Mouse (Mus musculus): Measurements from ENCODE around the gene Eif3j1. TPM values are rescaled to one million over a fixed set of nuclear protein-coding genes. Genes with fewer than 3 reads are reported as not detected.
A peak's percentile ranks its signal among the peaks of the same experiment; 100 is the strongest.

The Eif3j1 gene
- polyA plus RNA-seq, 1 experiment from 2014 or later, result 12.4 TPM

DNA sequence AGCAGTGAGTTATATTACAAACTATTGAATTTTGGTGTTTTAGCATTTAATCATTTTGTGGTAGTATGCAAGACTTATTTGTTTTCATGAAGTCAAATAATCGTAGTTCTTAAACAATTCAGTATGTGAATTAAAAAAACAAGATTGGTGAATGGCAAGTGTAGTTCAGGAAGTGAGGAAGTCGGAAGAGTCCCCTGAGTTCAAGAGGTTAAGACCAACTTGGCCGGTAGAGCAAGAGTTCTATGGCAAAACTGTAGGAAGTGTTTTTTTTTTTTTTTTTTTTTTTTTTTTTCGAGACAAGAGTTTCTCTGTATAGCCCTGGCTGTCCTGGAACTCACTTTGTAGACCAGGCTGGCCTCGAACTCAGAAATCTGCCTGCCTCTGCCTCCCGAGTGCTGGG lies 3.6 kb downstream of the Eif3j1 start:
- WGBS, result 87% methylated on average over 5 of the region's 6 CpGs
- ATAC-seq (replicated peaks; ENCODE audit: low FRiP score, low TSS enrichment, low read depth) (no peak), DNase-seq (ENCODE audit: low spot score) (no peak)
- H3K27me3 ChIP-seq (replicated peaks; ENCODE audit: control insufficient read depth, insufficient read depth, low read length), result no peaks in the 10 kb centered on the region
- H3K9ac ChIP-seq (ENCODE audit: low read length), result no peak overlapping the region
- peaks cover 22% of the 10 kb centered on the region for H3K36me3 ChIP-seq (ENCODE audit: control insufficient read depth, insufficient read depth, low read length)
- peaks cover 9% of the 10 kb centered on the region; the same call in 1 of the 2 replicates for H3K4me1 ChIP-seq (replicated peaks; ENCODE audit: control insufficient read depth, insufficient read depth, low read length)
- H3K4me2 ChIP-seq (ENCODE audit: low read length), result no peak overlapping the region
- H3K27ac ChIP-seq (ENCODE audit: low read depth), result no peak overlapping the region
- no peak overlapping the region for H3K4me3 ChIP-seq (ENCODE audit: low read depth, low read length)
- no peaks in the 10 kb centered on the region for H3K9me3 ChIP-seq (ENCODE audit: control insufficient read depth, low read length)

- no peaks in the 10 kb centered on the region for H3K4me1 ChIP-seq (replicated peaks; ENCODE audit: control insufficient read depth, insufficient read depth, low read length)
- no peak overlapping the region for H3K4me2 ChIP-seq (ENCODE audit: low read length)
- H3K9ac ChIP-seq (ENCODE audit: low read length), result no peak overlapping the region
- no peak for ATAC-seq (replicated peaks; ENCODE audit: low FRiP score, low TSS enrichment, low read depth)
- DNase-seq (ENCODE audit: low spot score), result no peak
- no peak overlapping the region for H3K4me3 ChIP-seq (ENCODE audit: low read depth, low read length)
- H3K9me3 ChIP-seq (ENCODE audit: control insufficient read depth, low read length), result no peaks in the 10 kb centered on the region
- 93% methylated on average over 3 of the region's 3 CpGs for WGBS
- peaks cover 30% of the 10 kb centered on the region for H3K36me3 ChIP-seq (ENCODE audit: control insufficient read depth, insufficient read depth, low read length)
- H3K27ac ChIP-seq (ENCODE audit: low read depth), result no peak overlapping the region
- no peaks in the 10 kb centered on the region for H3K27me3 ChIP-seq (replicated peaks; ENCODE audit: control insufficient read depth, insufficient read depth, low read length)
Observed at GRCm38 (mm10) chr2:122036064-122036463, 7.7 kb downstream of the Eif3j1 start.

DNA sequence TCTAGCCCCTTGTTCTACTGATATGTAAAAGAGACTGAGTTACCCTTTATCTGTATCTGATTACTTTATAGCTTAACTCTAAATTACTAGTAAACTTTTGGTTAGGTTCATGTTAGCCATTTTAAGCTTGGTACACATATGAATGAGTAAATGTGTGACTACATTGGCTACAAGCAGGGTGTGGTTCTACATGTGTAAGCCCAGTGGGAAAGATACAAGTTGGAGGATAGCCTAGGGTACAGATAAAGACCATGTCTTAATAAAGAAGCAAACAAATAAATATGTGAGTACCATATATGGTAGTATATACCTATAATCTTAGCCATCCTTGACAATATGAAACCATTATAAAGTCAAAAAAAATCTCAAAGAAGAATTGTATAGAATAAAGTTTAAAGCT lies 15.6 kb downstream of the Eif3j1 start:
- Histone ChIP-seq H3K9me3 (ENCODE audit: control insufficient read depth, low read length) (no peaks in the 10 kb centered on the region), H3K27ac (ENCODE audit: low read depth) (no peak overlapping the region), H3K4me1 (replicated peaks; ENCODE audit: control insufficient read depth, insufficient read depth, low read length) (no peaks in the 10 kb centered on the region), H3K9ac (ENCODE audit: low read length) (no peak overlapping the region), H3K4me2 (ENCODE audit: low read length) (no peak overlapping the region), H3K27me3 (replicated peaks; ENCODE audit: control insufficient read depth, insufficient read depth, low read length) (no peaks in the 10 kb centered on the region), H3K4me3 (ENCODE audit: low read depth, low read length) (no peak overlapping the region), H3K36me3 (ENCODE audit: control insufficient read depth, insufficient read depth, low read length) (peaks cover 52% of the 10 kb centered on the region)
- no peak for ATAC-seq (replicated peaks; ENCODE audit: low FRiP score, low TSS enrichment, low read depth)
- no peak for DNase-seq (ENCODE audit: low spot score)

GRCm38 (mm10) chr2:122059365-122060115 lies 31.2 kb downstream of the Eif3j1 start:
- H3K4me1 ChIP-seq (replicated peaks; ENCODE audit: control insufficient read depth, insufficient read depth, low read length), result no peaks in the 10 kb centered on the region
- no peak overlapping the region for H3K9ac ChIP-seq (ENCODE audit: low read length)
- ATAC-seq (replicated peaks; ENCODE audit: low FRiP score, low TSS enrichment, low read depth), result no peak
- WGBS, result 90% methylated on average over 11 of the region's 11 CpGs
- H3K4me3 ChIP-seq (ENCODE audit: low read depth, low read length), result no peak overlapping the region
- H3K27ac ChIP-seq (ENCODE audit: low read depth), result no peak overlapping the region
- H3K27me3 ChIP-seq (replicated peaks; ENCODE audit: control insufficient read depth, insufficient read depth, low read length), result no peaks in the 10 kb centered on the region
- H3K4me2 ChIP-seq (ENCODE audit: low read length), result no peak overlapping the region
- no peak for DNase-seq (ENCODE audit: low spot score)
- H3K36me3 ChIP-seq (ENCODE audit: control insufficient read depth, insufficient read depth, low read length), result peaks cover 37% of the 10 kb centered on the region
- no peaks in the 10 kb centered on the region for H3K9me3 ChIP-seq (ENCODE audit: control insufficient read depth, low read length)

DNA sequence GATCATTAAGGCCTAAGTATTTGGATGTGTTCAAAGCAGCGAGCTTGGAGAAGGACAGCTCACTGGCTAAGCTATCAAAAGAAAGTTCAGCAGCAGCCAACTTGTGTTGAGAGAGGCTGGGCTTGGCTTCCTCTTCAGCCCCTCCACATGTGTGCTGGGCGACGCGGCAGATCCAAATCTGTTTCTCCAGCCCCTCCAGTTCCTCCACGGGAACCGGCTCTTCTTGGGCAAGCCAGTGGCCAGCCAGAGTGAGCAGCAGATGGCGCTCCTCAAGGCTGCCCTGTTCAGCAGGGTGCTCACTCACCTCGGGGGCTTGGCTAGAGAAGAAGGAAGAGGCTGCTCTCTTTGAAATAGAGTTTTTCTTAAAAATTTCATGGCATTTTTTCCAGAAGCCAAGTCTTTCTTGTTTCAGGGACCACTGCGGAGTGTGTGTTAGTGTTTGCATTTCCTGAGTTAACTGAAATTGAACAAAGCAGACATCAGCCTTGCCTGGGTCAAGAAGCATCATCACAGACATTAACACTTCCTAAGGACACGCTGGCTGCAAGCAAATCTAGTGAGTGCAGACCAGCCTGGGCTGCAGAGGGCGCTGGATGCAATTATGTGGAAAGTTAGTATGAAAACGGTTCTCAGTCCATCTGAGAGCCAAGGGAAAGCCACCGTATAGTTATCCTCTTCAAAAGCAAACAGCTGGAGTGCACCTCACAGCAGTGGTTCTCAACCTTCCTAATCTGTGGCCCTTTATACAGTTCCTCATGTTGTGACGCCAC lies 37.0 kb downstream of the Eif3j1 start:
- Histone ChIP-seq H3K9me3 (ENCODE audit: control insufficient read depth, low read length) (no peaks in the 10 kb centered on the region), H3K4me3 (ENCODE audit: low read depth, low read length) (no peak overlapping the region), H3K36me3 (ENCODE audit: control insufficient read depth, insufficient read depth, low read length) (peaks cover 27% of the 10 kb centered on the region), H3K4me1 (replicated peaks; ENCODE audit: control insufficient read depth, insufficient read depth, low read length) (no peaks in the 10 kb centered on the region), H3K4me2 (ENCODE audit: low read length) (no peak overlapping the region), H3K27me3 (replicated peaks; ENCODE audit: control insufficient read depth, insufficient read depth, low read length) (no peaks in the 10 kb centered on the region), H3K9ac (ENCODE audit: low read length) (no peak overlapping the region), H3K27ac (ENCODE audit: low read depth) (no peak overlapping the region)
- DNase-seq (ENCODE audit: low spot score), result no peak
- 58% methylated on average over 14 of the region's 14 CpGs for WGBS
- no peak for ATAC-seq (replicated peaks; ENCODE audit: low FRiP score, low TSS enrichment, low read depth)

DNA sequence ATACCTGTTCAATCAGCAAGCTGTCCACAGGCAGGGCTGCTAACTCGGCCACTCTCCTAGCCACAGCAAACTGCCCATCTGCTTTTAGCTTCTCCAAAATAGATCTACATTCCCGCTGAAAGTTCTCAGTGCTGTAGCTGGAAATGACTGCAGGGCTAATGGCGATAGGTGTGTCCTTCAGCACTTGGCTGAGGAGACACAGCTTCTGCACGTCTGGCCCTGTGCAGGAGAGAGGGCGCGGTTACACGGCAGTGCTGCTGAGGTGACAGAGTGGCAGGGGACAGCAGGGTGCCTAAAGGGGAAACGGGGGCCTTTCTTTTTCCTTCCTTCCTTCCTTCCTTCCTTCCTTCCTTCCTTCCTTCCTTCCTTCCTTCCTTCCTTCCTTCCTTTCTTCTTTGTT lies 37.9 kb downstream of the Eif3j1 start:
- Histone ChIP-seq H3K9ac (ENCODE audit: low read length) (no peak overlapping the region), H3K27ac (ENCODE audit: low read depth) (no peak overlapping the region), H3K36me3 (ENCODE audit: control insufficient read depth, insufficient read depth, low read length) (peaks cover 34% of the 10 kb centered on the region), H3K27me3 (replicated peaks; ENCODE audit: control insufficient read depth, insufficient read depth, low read length) (no peaks in the 10 kb centered on the region), H3K9me3 (ENCODE audit: control insufficient read depth, low read length) (no peaks in the 10 kb centered on the region), H3K4me2 (ENCODE audit: low read length) (no peak overlapping the region), H3K4me3 (ENCODE audit: low read depth, low read length) (no peak overlapping the region), H3K4me1 (replicated peaks; ENCODE audit: control insufficient read depth, insufficient read depth, low read length) (no peaks in the 10 kb centered on the region)
- no peak for DNase-seq (ENCODE audit: low spot score)
- ATAC-seq (replicated peaks; ENCODE audit: low FRiP score, low TSS enrichment, low read depth), result no peak
- 70% methylated on average over 8 of the region's 8 CpGs for WGBS

- Histone ChIP-seq H3K27me3 (replicated peaks; ENCODE audit: control insufficient read depth, insufficient read depth, low read length) (no peaks in the 10 kb centered on the region), H3K4me1 (replicated peaks; ENCODE audit: control insufficient read depth, insufficient read depth, low read length) (no peaks in the 10 kb centered on the region), H3K9me3 (ENCODE audit: control insufficient read depth, low read length) (no peaks in the 10 kb centered on the region), H3K4me3 (ENCODE audit: low read depth, low read length) (no peak overlapping the region), H3K36me3 (ENCODE audit: control insufficient read depth, insufficient read depth, low read length) (peaks cover 44% of the 10 kb centered on the region), H3K4me2 (ENCODE audit: low read length) (no peak overlapping the region), H3K27ac (ENCODE audit: low read depth) (no peak overlapping the region), H3K9ac (ENCODE audit: low read length) (no peak overlapping the region)
- ATAC-seq (replicated peaks; ENCODE audit: low FRiP score, low TSS enrichment, low read depth) (no peak), DNase-seq (ENCODE audit: low spot score) (no peak)
- WGBS, result 90% methylated on average over 6 of the region's 6 CpGs
Observed at GRCm38 (mm10) chr2:122069144-122069912, 41.0 kb downstream of the Eif3j1 start.

DNA sequence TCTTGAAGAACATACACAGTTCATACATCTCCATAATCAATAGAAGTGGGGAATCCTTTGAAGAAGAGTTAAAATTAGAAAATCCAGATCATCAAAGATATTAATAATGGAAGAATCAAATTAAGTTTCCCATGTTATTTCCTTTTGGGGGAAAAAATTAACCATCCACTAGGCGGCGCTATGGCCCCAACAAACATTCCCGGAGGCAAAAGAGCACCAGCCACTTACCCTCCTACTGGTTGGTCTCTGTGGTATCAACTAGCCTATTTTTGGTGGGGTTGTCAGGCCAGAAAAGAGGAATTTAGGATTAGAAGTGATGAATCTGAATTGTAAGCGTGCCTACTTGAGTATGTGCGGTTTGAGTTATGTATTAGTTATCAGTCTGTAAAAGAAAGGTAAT lies 41.6 kb downstream of the Eif3j1 start:
- no peak overlapping the region for H3K27ac ChIP-seq (ENCODE audit: low read depth)
- H3K9ac ChIP-seq (ENCODE audit: low read length), result no peak overlapping the region
- peaks cover 44% of the 10 kb centered on the region for H3K36me3 ChIP-seq (ENCODE audit: control insufficient read depth, insufficient read depth, low read length)
- no peaks in the 10 kb centered on the region for H3K27me3 ChIP-seq (replicated peaks; ENCODE audit: control insufficient read depth, insufficient read depth, low read length)
- H3K9me3 ChIP-seq (ENCODE audit: control insufficient read depth, low read length), result no peaks in the 10 kb centered on the region
- WGBS, result 38% methylated on average over 5 of the region's 5 CpGs
- ATAC-seq (replicated peaks; ENCODE audit: low FRiP score, low TSS enrichment, low read depth) (no peak), DNase-seq (ENCODE audit: low spot score) (peak; percentile 71)
- no peaks in the 10 kb centered on the region for H3K4me1 ChIP-seq (replicated peaks; ENCODE audit: control insufficient read depth, insufficient read depth, low read length)
- no peak overlapping the region for H3K4me2 ChIP-seq (ENCODE audit: low read length)
- H3K4me3 ChIP-seq (ENCODE audit: low read depth, low read length), result no peak overlapping the region
